Mouse (Mus musculus) common myeloid progenitor, adult 5-6 weeks (primary cell): Measurements from ENCODE around the gene Col4a2. TPM values are rescaled to one million over a fixed set of nuclear protein-coding genes. Genes with fewer than 3 reads are reported as not detected.
A peak's percentile ranks its signal among the peaks of the same experiment; 100 is the strongest.

ENCODE experiments used
- ATAC-seq: replicated peaks from 2 replicates; pipeline ENCODE4 v1.8.0; 2016; ENCODE audit warnings: low read depth, mild to moderate bottlenecking, moderate TSS enrichment, inconsistent platforms; ENCODE audit not compliant: poor library complexity, severe bottlenecking
- total RNA-seq: library from RNA; stranded (forward); fragments of 200-1000, 187-1606 nt; gene quantifications from 2 replicates; pipeline ENCODE4 v1.2.3, GENCODE M21; 2017

The Col4a2 gene
- total RNA-seq, 1 experiment from 2014 or later: 2.3 TPM

DNA sequence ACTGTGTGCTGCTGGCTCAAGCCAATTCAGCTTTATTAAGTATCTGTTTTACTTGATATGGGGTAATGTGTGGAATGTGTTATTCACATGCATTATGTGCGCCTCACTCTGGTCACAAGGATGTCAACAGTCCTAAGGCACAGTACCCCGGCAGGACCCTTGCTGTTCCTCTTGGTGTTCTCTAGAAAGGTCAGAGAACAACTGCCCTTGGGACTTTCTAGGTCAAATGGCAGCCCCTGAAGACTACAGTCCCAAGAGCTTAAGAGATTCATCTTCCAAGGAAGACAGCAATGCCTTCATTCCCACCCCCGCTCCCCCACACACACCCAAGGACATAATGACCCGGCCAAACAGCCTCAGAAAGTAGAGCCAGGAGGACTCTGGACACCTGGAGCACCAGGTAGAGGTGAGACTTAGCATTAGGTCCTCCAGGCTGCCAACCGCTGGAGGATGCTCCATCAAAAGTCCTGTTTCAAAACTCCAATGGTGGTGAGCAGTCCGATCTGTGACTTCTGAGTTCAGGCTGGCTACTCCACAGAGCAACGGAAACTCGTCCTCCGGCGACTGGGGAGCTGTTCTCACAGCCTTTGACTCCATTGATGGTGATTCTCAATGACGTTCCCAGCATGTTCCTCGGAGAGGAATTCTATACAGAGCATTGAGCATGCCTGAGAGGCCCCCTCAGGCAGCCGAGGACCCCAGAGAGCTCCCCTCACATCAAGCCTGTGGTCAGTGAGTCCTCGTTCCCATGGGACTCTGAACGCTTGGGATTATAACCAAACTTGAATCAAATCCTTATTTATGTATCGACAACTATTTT is 65.0 kb downstream of the Col4a2 start:
- ATAC-seq: no peak

DNA sequence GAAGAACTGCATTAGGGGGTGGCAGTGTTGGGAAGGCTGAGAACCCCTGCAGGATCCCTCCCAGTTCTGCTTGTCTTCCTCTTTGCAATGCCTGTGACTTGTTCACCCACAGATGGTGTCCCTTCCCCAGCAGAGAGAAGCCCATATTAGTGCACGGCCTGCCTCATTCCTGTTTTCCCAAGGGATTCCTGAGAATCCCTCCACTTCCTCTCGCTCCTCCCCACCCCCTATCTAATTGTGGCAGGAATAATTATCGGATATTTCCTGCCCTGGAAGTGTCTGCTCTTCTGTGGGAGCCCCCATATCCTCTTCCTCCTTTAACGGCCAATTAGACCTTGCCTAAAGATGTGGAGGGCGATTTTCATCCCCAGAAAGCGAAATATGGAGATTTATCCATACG is 67.0 kb downstream of the Col4a2 start:
- ATAC-seq: no peak

DNA sequence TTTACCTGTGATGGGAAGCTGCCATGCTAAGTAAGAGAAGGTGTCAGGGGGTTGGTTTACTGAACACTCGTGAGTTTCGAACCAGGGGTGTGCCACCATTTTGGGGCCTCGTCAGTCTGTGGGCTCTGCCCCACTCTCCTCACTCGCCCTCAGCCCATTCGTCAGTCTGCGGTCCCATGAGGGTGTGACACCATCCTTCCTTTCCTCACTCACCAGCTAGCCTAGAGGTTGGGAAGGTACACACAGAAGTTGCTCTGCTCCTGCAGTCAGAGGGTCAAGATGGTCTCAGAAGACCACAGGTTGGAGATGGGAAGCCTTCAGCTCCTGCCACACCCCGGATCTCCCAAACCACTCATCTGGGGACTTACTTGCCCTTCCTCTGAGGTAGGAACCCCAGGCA is 68.9 kb downstream of the Col4a2 start:
- ATAC-seq: no peak

DNA sequence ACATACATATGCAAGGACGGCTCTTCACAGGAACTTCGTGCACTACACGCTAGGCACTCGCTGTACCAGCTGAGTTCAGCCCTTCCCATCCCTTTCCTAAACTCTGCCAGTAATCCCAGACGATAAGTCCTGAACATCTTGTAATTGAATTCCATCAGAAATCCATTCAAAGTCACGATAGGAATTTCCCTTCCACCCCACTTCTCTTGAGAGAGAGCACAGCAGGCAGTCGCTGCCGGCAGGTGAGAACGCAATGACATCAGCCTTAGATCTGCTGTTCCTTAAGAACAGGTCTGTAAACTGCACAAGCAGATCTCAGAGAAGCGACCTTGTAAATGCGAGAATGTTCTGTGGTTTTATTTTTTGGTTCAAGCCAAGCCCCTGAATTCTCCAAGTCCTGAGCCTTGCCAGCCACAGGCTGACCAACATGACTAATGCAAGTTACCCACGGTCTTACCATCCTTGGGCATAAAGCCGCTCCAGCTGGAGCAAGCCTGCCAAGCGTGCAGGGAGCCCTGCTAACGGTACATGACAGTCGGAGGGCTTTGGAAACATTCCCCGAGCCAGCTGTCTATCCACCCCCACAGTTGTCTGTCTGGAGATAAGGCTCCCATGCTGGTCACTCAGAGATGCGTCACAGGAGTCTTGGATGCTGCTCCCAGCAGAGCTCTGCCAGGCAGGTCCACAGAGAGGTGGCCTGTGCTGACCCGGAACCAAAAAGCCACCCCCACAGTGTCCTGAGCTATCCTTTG is 69.6 kb downstream of the Col4a2 start:
- no peak for ATAC-seq

DNA sequence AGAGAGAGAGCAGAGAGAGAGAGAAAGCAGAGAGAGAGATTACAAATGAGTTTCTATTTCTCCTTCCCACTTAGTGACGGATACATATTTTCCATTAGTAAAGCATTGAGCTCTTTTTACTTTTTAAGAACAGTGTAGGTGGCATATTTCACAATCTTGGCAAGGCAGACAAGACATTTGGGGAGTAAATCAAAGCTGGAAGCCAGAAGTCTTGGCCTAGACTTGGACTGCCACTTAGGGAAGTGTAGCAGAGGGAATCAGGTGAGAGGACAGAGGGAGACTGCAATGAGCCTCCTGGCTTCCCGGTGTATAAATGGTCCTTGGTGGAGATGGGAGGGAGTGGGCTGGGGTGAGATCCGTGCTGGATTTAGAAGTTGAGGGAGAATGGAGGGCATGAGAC is 70.3 kb downstream of the Col4a2 start:
- ATAC-seq: no peak

GRCm38 (mm10) chr8:11383379-11383778 is 70.8 kb downstream of the Col4a2 start:
- no peak for ATAC-seq

GRCm38 (mm10) chr8:11384841-11385240 is 72.2 kb downstream of the Col4a2 start:
- ATAC-seq: no peak

DNA sequence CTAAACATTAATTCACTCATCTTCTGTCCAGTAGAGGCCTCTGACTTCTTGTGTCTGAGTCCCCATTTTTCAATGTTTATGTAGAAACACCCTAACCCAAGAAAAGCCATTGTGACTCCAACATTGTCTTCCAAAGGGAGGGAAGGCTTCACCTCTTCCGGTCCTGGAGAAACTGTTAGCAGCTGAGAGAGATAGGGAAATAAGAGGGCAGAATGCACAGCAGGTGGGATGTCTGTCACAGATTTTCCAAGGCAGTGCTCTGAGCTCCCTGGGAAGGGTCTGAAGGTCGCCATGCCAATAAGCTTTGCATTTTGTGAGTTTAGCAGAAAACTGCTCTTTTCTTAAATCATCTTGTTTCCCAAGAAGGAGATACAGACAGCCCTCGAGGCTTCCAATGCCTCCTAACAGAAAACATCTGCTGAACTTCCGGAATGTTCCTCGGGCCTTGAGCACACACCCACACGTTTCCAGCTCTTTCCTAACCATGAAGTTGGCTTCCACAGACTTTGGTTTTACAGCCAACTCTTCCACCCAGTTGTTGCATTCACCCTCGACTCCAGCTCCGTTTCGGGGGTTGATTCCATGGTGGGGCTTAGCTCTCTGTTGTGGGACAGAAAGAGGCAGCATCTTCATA is 72.8 kb downstream of the Col4a2 start:
- no peak for ATAC-seq

- no peak for ATAC-seq
Measured at GRCm38 (mm10) chr8:11387282-11387681, 74.7 kb downstream of the Col4a2 start.

DNA sequence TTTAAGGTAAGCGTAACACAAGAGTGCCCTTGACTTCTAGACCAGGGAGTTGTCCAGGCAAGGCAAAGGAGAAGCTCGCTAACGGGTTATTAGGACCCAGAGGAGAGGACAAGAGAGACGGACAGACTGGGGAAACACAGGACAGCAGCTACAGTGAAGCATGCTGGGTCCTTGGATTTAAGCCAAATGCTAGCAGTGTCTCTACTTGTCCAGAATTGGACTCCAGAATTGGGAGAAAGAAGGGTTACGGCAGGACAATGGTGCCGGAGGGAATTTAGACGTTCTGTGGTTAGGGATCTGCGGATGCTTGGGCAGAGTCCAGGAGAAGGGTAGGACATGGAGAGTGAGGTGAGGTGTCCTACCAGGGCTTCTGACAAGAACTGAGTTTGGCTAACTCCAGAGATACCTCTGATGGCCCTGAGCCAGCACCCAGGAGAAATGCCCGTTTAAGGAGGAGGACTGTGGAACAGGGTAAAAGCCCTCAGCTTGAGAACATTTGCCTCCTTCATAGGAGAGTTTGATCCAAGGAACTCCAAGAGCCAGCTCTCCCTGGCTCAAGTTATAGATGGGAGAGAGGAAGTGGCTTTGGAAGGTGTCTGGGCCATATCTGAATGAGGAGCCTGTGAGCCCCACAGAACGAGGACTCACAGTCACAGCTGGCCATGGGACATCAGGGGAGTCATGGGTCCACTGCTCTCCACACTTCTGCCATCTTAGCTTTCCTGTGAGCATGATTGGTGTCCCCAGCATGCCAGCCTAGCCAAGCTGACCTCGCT is 76.9 kb downstream of the Col4a2 start:
- no peak for ATAC-seq

- ATAC-seq: peak; percentile 38
Measured at GRCm38 (mm10) chr8:11392739-11393138, 80.1 kb downstream of the Col4a2 start.

- ATAC-seq: 0 out of 2 replicates have a peak, but pooled peaks have one; percentile 6
Measured at GRCm38 (mm10) chr8:11393161-11393560, 80.6 kb downstream of the Col4a2 start.

GRCm38 (mm10) chr8:11393607-11394006 is 81.0 kb downstream of the Col4a2 start:
- peak; percentile 67 for ATAC-seq

GRCm38 (mm10) chr8:11394773-11395172 is 82.2 kb downstream of the Col4a2 start:
- ATAC-seq: no peak

DNA sequence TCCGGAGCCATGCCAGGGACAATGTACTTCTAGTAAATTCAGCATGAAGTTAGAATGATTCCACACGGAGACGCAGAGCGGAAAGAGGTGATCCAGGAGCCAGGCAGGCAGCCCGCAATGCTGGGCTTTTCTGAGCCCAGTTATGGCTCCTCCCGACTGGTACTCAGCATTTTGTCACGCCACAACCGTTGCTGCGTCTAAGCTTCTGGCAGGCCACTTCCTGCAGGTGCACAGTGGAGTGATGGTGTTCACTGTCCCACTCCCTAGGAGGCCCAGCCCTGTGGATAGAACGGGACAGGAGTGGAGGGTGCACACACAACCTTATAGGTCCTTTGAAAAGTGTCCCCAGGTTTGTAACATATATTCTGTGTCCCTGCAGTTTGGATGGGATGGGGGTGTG is 83.0 kb downstream of the Col4a2 start:
- no peak; the same call in 1 of the 2 replicates for ATAC-seq

- ATAC-seq: no peak
Measured at GRCm38 (mm10) chr8:11396111-11396510, 83.5 kb downstream of the Col4a2 start.

DNA sequence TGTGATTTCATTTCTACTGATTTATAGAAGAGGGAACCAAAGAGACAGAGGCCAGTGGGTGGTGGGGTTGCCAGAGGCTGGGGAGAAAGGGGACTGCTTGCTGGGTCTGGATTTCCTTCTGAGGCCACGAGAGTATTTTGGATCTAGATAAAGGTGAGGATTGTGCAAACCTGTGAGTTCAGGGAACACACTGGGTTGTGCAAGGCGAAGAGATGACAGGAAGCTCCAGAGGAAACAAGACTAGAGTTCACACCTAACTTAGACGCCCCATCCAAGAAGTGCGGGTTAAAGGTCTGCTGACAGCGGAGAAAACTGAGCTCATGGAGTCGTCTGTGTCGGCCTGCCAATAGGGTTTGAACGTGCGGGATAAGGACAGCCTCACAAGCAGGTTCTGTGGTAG is 84.5 kb downstream of the Col4a2 start:
- ATAC-seq: no peak

GRCm38 (mm10) chr8:11399706-11400105 is 87.1 kb downstream of the Col4a2 start:
- no peak for ATAC-seq

DNA sequence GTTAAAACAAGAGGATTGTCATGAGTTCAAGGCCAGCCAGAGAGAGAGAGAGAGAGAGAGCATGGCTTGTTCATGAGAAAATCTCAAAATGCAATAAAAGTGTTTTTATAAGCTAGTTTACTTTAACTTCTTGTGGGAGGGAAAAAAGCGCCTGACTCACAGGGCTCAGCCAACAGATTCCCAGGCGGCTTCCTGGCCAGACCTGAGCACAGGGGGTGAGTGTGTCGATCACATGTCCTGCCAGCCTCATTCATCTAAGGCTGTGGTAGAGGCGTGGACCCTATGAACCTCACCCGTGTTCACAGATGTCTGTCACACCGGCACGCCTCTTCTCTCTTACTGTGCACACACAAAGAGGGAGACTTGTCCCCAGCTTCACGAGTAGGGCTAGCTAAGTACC is 87.6 kb downstream of the Col4a2 start:
- no peak for ATAC-seq

DNA sequence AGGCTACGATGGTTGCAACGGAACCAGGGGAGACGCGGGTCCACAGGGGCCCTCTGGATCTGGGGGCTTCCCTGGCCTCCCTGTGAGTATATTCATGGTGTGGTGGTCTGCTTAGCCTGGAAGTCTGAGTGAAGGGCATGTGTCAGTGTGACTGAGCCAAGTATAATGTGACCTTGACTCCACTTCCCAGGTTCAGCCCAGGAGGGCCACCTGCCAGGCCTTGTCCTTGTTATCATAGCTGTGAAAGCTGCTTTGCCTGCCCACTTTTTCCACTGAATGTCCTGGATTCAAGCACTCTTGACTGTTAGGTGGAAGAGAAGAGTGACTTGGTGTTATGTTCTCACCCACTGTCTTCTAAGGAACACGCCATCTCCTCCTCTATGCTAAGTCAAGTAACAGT is 88.6 kb downstream of the Col4a2 start:
- ATAC-seq: no peak
